ENCODE assay signal across 1 mouse cellular context in genomic region chr7:80227065-80227464, GRCm38 (mm10).
TF ChIP-seq lines count a peak whose summit lies in the region.

No protein-coding gene starts in this region.

TF ChIP-seq in MEL, 35 proteins besides CTCF, POLR2A, EP300 and RAD21:
- TF ChIP-seq MAFK (IDR thresholded peaks at IDR 0.05; ENCODE audit: borderline replicate concordance, low read depth, low read length), result no peak
